Mouse (Mus musculus) kidney, adult 9 months (tissue): ENCODE measurements around the gene Zfp113.

Experiments
- DNase-seq: peaks from one replicate; pipeline ENCODE4 v3.0.0; 2022

The Zfp113 gene

DNA sequence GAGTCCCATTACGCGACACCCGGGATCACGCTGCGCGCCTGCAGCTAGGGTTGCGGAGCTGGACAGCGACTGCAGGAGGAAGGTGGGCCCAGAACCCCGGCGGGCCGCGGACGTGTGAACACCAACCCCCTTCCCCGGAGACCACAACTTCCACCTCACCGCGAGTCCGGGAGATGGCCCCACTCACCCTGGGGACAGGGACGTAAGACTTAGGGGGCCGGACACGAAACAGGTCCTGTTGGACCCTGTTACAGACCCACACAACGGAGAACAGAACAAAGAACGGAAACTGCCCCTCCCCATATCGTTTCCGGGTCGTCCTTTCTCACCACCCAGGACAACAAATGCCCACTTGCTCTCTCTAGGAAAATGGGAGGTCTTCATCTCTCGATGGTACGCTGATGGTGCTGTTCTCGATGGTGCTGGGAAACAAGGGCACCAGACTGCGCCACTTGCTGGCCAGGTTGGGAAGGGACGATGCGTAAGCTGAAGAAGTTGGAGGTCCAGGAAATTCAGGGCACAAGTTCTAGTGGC is at the start of gene Zfp113:
Gene Zfp113, minus strand, starts transcription at position 302 of the 534 bp plus-strand sequence.
- DNase-seq, result peak; percentile 98

DNA sequence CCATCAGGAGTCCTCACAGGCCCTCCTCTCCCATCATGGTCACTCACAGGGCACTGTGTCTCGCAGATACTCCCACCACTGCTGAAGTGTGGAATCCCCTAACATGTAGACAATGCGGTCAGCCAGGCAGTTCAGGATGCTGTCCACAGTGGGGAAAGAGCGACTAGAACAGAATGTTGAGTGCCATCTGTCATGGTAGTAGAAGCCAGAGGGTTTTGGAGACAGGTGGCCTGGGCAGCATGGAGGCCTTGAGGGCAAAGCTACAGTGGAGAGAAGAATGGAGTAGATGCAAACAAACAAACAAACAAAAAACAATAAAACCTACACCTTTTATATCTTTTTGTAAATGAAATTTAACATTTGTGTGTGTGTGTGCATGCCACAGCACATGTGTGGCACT is 46.5 kb upstream of the Zfp113 start:
- no peak for DNase-seq

DNA sequence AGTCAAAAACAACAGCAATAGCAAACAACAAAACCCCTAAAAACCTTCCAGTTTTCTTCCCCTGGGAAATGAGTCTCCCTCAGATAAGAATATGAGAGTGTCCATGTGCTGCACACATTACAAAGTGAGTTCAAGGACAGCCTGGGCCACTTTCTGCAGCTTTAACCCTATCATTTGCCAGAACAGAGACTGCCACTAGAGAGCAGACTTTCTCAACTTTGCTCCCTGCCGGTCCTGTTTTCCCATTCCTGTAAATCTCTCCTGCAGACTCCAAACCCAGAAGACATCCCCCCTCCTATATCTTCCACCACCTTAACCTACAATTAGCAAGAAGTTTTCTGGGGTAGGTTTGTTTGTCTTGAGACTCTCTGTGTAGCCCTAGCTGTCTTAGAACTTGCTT is 44.0 kb upstream of the Zfp113 start:
- peak; percentile 41 for DNase-seq

DNA sequence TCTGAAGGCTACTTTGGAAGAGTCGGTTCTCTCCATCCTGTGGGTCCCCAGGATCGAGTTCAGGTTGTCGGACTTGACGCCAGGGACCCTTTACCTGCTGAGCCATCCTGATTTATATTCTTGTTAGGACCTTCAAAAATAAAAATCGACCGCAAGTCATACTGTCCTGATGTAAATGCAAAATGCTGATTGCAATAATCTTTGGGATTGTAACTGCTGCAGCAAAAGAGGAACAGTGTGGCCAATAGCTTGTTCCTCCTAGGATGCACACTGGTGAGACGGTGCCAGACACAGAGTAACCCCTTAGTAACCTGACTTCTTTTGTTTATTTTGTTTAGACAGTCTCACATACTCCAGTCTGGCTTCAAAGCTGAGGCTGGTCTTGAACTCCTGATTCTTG is 39.9 kb upstream of the Zfp113 start:
- DNase-seq, result no peak

DNA sequence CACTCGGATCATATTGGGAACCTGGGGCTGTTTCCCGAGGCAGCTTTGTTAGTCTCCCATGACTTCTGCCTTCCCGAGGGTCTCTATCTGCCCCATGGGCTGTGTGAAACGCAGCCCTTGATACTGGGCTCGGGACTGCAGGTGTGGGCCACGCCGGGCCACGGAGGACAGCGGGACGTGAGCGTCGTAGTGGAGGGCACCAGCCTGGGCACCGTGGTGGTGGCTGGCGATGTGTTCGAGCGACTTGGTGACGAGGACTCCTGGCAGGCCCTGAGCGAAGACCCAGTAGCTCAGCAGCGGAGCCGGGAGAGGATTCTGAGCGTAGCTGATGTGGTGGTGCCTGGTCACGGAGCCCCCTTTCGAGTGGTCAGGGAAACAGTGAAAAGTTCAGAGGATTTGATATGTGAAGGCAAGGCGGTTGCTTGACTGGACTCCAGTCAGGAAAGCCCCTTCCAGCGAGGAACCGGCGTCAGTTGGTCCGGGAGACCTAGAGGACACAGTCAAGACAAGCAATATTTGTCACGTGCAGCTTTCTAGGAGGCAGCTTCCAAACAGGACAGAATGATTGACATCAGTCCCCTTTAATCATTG is 39.3 kb upstream of the Zfp113 start:
- no peak for DNase-seq

DNA sequence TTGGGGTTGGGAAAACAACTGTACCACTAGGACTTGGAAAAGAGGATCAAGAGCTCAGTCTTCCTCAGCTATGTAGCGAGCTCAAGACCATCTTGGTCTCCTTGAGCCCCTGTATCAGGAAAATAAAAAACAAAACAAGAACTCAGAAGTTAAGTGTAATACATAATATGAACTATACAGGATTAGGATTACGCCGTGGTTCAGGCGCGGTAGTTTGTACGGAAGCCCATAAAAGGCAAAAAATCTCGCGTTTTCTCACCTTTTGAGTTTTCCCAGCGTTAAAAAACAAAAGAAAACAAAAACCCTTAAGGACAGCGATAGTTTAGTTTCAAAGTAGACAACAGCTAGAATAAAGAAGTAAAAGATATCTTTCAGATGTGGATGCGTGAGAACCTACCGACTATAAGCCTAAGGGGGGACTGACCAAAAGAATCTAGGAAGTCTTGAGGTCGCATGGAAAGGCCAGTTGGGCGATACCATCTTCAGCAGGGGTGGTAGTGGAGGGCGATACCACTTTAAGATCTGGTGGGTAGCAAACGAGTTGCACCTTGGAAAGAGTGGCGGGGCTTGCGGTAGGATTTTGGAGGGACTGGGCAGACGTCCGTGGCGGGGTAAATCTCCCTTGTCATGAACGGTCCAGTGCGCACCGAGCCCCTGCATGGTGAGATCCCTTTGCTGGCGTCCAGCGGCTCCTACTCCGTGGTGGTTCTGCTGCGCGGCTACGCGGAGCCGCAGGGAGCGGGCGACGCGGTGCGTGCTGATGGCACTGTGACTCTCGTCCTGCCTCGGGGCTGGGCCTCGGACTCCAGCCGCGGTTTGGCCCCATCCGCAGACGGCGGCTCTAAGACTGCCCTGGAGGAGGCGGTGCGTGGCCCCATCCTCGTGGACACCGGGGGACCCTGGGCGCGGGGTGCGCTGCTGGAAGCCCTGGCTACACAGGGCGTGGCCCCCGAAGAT is 38.5 kb upstream of the Zfp113 start, which contains the start of gene Mblac1:
Gene Mblac1, plus strand, starts transcription at position 544 of the 957 bp plus-strand sequence.
- peak; percentile 94 for DNase-seq

DNA sequence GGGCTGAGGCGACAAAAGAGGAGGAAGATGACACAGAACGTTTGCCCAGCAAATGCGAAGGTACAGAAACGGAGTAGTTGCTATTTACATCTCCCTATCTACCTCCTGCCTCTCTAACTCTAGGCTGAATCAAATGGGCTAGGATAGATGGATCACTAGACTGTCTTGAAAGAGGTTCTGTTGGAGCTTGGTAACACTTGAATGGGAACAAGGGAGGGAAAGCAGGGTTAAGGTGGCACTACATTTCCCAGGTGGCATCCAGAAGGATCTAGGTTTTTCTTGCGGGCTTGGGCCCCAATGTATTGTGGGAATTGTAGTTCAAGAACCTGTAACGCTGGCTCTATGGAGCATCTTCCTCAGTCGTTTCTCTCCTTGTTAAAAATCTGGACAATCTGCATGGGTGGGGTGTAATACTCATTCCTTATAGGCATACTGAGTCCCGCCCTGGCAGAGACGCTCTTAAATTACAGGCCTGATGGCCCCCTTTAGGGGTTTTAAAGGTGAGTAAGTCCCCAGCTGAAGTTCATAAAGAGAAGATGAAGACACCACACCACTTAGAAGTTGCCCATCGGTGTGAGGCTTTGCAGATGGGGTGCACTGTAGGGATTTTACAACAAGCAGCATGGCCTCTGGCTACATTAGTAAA is 32.2 kb upstream of the Zfp113 start:
- peak; percentile 87 for DNase-seq

DNA sequence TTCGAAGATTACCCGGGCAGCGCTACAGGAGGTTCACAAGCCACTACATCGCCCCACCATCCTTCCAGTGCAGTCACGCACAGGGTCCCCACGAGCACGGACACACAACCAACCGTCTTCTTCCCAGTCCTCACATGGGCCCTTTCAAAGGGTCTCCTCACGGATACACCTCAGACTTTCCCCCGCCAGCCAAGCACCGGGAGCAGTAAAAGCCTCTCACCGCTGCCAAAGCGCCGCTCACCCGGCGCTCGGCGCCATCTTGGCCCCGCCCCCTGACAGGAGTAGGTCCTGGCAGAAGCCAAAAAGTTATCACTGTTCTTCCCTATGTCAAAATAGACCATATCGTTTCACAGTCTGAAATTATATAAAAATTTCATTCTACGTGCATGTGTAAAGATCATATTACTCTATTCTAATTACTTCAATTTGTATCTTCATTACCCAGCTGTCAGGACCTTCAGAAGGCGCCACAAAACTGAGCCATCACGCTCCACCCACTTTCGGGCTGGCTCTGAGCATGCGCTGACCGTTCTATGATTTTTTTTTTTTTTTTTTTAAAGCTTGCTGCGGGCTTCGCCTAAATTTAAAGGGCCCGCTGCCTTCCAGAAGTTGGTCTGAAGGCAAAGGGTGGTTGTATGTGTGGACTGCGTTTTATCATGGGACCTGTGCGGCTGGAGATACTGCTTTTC is 31.6 kb upstream of the Zfp113 start, which contains the start of the genes Taf6 and Cnpy4:
Gene Taf6, minus strand, starts transcription at position 502 of the 689 bp plus-strand sequence.
Gene Cnpy4, plus strand, starts transcription at position 536 of the 689 bp plus-strand sequence.
- DNase-seq, result peak; percentile 91

DNA sequence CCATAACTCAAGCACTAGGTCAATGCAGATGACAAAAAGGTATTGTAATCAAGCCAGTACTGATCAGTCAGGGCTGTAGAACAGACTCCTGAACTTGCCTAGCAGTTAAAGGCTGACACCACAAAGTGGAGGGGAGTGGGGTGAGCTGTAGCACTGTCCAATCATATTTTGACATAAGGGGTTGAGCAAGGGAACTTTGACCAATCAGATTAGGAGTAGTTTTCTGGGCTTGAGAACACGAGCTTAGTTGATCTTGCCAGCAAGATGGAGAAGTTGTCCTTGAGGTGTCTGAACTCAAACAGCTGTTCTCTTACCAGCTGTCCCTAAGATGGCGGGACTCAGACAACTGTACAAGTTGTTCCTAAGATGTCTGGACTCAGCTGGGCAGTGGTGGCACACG is 17.7 kb upstream of the Zfp113 start:
- DNase-seq, result no peak

DNA sequence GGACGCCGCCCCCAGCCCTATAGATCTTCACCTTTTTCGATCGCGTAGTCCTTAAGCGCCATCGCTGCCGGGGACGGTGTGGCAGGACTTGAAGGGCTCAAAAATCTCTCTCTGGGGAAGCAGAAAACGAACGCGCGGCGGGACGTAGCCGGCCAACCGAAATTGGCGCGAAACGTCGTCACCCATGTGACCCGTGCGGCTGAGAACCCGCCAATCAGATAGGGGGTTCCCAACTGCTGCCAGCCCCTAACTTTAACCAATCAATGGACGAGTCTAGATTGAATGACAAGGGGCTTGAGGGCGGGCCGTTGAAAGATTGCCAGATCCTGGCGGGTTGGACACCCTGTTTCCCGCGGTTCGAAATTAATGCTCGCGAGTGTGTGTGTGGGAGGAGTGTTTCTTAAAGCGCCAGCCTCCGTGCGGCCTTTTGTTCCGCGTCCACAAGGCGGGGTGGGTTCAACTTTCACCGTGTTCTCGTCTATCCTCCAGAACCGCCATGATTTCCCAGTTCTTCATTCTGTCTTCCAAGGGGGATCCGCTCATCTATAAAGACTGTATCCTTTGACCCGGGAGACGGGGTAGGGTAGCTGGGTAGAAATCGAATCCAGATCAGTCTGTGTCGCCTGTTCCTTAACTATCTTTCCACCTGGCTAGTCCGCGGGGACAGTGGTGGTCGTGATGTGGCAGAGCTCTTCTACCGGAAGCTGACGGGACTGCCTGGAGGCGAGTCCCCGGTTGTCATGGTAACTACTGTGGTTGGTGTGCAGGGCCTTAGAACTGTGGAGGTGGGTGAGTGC is 16.3 kb upstream of the Zfp113 start, which contains the start of the genes Ap4m1 and Mcm7:
Gene Ap4m1, plus strand, starts transcription at position 308 of the 797 bp plus-strand sequence.
Gene Mcm7, minus strand, starts transcription at position 728 of the 797 bp plus-strand sequence.
- DNase-seq, result peak; percentile 99

DNA sequence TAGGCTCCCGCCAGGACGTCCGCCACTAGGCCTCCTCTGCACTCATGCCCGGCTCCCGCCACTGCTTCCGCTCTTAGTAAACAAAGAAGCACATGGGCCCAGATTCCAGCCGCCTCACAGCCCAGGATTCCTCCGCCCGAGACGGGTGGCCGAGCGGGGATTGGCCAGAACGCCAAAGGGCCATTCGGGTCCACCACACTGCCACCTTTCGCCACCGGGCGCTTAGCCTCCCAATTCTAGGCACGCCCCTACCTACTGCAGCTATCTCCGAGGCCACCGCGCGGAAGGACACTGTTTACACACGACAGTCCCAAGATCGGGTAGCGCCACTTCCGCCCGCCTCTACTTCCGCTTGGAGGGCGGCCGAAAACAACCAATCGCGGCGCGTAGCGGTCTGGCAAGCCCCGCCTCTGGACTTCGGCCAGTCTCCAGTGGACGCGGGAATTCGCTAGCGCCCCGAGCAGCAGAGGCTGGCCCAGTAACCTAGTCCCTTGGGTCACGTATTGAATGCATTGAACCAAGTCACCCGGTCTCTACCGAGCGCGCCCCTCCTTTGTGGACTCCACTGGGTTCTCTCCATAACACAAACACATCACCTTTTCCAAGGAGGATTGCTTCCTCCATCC is 15.5 kb upstream of the Zfp113 start:
- DNase-seq, result peak; percentile 98

DNA sequence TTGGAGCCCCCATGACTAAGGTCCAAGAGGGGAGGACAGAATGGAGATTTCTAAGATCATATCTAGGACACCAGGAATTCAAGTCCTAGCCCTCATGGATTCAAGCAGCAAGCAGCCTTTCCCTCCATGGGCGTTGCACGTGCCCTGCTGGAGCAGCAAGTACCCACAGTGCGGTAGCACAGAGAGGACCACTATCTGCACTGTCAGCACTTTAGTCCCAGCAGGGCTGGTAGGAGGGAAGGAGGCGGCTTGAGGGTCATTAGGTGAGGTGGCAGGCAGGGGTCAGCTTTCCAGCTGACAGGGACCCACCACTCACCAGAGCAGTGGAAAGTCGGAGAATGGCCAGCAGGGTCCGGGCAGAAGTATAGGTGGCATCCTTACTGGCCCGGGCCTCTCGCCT is 10.1 kb upstream of the Zfp113 start:
- no peak for DNase-seq

DNA sequence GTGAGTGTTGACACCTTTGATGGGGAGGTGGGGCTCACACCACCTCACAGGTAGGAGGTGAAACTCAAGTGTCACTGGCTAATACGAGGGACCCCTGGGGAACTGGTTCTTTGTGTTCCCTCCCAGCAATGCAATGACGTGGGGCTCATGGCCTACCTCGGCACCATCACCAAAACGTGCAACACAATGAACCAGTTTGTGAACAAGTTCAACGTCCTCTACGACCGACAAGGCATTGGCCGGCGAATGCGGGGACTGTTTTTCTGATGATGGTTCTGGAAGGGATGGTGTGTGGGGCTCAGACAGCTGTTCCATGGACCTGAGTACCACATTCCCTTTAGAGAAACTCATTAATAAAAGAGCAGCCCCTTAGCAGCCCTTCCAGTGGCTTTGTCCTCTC is 8.1 kb upstream of the Zfp113 start:
- no peak for DNase-seq

DNA sequence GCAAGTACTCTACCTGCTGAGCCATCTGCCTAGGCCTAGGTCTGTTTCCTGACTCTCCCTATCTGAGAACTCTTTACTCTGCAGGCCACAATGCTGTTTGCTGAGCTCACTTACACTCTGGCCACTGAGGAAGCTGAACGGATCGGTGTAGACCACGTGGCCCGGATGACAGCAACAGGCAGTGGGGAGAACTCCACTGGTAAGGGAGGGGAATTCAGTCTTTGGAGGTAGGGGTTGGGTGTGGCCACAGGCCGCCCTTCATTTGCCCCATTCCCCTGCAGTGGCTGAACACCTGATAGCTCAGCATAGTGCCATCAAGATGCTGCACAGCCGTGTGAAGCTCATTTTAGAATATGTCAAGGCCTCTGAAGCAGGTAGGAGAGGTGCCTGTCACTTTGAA is 7.5 kb upstream of the Zfp113 start:
- DNase-seq, result no peak

DNA sequence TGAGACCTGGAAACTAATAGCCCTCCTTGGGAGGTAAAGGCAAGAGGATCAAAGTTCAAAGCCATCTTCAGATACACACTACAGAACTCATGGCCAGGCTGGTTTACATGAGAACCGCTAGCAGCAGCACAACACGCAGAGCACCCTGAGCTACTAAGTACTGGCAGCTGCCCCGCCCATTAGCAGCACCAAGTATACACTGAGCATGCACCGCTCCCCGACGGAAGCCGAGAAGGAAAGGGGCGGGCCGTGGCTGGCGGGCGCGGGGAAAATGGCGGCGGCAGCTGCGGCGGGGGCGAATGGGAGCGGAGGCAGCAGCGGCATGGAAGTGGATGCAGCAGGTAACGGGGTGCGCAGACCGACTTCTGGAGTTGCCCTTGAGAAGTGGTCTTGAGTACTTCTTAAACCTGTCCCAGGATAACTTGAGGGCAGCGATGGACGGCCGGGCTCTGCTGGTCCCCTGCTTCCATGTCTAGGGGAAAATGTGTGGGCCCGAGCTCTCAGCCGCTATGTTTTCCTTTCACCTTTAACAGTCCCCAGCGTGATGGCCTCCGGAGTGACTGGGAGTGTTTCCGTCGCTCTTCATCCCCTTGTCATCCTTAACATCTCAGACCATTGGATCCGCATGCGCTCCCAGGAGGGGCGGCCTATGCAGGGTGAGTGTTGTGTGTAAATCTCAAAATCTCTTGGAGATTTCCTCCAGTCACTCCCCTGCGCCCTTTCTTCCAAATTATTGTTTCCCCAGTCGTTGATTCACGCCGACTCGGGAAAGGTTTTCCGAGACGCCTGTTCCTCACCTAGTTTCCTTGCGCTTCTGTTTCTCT is 5.5 kb upstream of the Zfp113 start, which contains the start of gene Cops6:
Gene Cops6, plus strand, starts transcription at position 230 of the 824 bp plus-strand sequence.
- DNase-seq, result peak; percentile 95

DNA sequence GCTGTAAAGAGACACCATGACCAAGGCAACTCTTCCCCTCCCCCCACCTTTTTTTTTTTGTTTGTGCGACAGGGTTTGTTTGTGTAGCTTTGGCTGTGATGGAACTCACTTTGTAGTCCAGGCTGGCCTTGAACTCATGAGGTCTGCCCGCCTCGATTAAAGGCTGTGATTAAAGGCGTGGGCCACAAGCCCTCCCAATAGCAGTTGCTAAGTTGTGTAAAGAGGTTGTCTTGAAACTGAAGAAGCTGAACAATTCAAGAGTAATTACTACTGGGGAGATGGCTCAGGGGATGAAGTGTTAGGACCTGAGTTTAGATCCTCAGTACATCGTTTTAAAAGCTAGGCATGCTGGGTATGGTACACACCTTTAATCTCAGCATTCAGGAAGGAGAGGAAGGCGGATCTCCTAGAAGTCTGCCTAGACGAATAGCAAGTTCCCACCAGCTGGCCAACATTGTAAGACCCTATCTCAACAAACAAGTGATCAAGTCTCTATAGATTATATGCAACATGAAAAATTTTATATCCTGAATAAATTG is 4.7 kb upstream of the Zfp113 start:
- DNase-seq, result no peak

DNA sequence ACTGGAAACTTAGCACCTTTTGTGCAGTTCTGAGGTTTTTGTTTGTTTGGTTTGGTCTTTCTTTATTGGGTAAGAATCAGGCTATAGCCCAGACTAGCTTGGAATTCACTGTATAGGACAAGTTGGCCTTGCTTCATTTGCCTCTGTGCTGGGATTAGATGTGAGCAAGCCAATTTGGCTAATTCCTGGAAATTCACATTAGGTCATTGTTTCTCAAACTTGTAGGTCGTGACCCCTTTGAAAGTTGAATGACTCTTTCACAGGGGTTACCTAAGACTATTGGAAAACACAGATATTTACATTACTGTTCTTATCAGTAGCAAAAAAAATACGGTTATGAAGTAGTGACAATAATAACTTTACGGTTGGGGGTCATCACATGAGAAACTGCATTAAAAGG is 1.2 kb downstream of the Zfp113 start:
- DNase-seq, result no peak

DNA sequence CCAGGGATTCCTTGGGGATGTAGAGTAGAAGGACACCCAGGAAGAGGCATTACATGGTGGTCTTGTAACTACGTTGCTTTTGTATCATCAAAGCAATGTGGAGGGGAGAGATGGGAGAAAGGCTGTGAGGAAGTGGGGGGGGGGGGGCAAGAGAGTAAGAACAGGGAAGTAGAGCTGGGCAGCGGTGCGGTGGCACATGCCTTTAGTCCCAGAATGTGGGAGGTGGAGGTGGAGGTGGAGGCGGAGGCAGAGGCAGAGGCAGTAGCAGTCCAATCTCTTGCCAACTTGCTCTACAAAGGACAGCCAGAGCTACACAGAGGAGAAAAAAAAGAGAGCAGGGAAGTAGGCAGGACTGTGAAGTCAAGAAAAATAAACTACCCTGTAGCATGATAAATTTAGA is 17.0 kb downstream of the Zfp113 start:
- no peak for DNase-seq

DNA sequence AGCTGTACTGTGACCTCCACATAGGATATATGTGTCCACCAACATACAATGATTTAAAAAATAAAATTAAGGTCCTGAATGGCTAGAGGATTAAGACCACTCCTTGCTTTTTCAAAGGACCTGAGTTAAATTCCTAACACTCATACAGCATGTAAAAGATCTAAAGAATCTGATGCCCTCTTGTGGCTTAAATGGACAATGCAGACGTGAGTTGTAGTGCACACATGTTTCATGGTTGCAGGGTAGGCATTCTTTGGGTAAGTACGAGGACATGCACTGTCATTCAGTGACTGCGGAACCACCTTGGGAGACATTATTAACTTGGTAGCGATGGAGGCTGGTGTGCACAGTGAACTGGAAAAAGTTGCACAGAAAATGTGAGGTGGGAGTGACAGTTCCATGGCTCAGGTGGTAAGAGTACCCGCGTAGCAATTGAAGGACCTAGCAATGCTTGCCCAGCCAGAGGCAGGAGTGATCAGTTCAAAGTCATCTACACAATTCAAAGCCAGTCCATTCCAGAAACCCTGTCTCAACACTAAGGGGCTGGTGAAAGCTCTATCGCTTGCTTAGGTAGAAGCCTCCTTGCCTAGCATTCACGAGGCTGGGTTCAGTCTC is 17.5 kb downstream of the Zfp113 start:
- peak; percentile 76 for DNase-seq
